Mouse (Mus musculus) layer of hippocampus, adult 9-10 months (tissue): ENCODE results near the gene Cd3d.

Source experiments
- DNase-seq: peaks from one replicate; pipeline ENCODE4 v3.0.0; 2022; ENCODE audit warnings: low spot score

The Cd3d gene

DNA sequence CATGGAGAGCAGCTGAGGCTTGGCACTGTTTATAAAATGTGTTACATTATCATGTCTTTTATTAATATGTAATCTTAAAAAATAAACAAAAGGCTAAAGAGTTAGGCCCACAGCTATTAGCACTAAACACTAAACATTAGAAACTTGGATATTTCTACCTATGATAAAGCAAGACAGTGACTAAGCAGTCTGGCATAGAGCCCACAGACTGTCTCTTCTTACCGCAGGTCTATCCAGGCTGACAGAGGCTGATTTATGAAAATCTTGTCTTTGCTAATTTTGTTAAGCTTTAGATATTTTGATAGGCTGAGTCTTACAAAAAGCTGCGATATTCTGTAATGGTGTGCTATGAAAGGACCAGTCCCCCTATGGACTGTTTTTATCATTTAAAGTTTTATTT is 11.7 kb downstream of the Cd3d start:
- DNase-seq = no peak

DNA sequence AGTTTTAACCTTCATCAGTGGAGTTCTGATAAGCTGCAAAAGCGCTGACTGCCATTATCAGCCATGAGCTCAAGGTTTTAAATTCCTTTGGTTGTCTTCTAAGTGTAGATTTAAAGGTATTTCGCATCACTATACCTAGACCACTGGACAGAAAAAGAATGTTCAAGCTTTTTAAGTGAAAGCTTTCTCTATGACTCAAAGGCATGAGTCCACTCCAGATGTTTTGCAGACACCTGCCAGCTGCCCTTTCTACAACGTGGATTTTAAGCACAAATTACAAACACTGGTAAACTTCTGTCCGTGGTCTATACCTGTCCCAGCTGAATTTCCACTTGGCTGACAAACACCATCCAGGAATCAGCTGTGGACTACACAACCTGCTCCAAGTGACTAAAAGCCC is 13.4 kb downstream of the Cd3d start:
- no peak for DNase-seq

DNA sequence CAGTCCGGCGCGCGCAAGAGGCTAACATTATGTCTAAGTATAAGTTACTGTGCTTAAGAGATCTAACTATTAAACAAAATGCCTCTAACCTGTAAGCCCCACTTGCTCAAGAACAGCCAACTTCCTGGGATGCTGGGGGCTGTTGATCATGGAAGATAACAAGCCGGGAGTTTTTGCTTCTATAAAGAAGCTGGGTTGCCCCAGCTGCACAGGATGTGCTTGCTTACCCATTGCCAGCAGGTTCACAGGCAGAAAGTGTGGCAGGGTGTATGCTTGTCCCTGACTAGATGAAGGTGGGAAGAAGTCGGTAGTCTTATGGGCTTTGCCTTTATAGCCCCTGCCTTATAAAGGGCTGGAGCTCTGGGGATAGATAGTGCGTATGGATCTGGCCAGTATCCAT is 15.0 kb downstream of the Cd3d start:
- no peak for DNase-seq

DNA sequence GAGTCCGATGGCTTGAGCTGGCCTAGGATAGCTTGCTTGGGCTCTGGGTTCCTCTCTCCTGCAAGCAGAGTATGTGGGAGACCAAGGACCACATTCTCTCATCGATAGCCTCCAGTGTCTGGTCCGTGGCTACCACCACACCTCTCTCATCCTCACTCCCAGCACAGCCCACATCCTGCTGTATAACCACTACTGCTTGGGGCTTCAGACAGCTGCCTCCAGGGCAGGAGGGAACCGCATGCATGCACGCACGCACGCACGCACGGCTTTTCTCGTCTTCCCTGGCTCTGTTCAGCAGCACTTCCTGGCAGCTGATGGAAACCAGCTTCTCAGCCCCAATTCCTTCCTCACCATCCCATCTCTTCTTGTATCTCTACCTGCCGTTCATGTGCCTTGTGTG is 16.6 kb downstream of the Cd3d start:
- DNase-seq = no peak

DNA sequence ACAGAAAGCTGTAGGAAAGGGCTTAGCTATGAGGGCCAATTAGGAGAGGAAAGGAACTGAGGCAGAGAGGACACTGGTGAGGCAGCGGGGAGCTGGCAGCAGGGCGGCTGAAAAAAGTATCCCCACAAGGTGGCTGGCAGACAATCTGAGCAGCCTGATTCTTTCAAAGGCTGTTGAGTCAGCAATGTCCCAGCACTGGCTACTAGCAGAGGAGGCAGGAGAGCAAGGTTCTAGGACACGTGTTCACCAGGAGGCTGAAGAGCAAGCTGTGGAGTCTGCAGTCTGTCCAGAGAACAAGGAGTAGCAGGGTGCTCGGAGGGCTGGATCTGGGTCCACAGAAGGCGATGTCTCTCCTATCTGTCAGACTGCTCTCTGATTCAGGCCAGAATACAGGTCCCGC is 17.6 kb downstream of the Cd3d start:
- no peak for DNase-seq

DNA sequence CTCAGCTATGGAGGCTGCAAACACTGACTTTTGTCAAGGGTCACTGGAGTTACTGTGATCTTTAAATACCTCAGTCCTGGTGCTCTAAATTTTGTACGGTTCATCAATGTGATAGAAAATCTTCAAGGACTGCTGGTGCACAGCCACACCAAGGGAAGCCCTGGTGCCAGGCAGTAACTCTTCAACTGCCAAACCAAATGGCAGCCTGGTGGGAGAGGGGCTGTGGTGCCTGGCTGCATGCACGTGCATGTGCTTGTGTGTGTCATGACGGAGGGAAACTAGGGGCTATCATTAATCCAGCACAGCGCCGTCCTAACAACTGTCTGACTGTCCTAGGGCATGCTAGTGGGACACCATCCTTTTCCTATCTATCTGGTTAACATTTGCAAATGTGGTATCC is 18.2 kb downstream of the Cd3d start:
- DNase-seq = no peak

DNA sequence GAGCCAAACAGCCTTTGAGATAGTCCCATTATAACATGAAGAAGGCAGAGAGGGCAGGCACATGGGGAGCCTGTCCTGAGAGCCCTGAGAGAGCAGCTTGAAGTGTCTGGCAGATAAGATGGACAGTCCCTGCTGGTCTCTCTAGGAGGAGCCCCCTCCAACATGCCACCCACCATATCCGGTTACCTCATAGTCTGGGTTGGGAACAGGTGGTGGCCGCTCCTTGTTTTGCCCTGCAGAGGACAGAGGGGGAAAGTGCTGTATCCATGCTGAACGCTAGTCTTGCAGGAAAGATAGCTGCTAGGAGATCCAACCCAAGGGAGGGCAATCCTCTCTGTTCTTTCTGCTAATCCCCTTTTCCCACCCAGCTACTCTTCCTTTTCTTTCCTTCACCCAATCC is 18.7 kb downstream of the Cd3d start:
- no peak for DNase-seq

DNA sequence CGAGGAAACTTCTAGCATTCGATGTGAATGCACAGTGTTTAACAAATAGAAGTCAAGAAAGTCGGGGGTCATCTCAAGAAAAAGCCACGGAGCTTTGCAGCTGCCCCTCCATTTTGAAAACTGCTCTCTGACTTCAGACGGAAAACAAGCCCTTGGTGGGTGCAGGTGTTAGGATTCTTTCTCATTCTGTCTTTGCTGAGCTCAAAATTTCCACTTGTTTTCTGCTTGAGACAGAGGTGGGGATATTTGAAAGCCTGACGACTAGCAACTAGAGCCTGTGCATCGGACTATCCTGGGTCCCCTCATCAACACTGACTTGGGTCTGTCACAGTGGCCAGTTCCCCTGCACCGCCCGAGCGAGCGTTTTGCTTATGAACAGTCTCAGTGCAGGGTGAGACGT is 25.8 kb downstream of the Cd3d start:
- DNase-seq = no peak

DNA sequence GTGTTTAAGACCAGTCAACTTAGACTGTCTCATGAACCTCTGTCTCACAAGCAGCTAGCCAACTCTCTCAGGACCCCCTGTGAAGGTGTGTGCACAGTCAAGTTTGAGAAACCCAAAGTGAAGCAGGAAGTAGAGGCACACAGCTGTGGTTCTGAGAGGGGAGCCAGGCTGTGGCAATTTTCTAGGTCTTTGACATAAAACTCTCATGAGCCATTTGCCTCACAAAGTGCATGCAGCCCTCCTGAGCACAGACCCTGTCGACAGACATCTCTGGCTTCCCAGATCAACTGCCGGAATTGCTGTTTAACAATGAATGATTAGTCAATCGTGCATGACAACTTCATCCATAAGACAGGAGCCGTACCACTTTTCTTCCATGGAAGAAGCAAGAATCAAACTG is 26.8 kb downstream of the Cd3d start:
- DNase-seq = no peak

DNA sequence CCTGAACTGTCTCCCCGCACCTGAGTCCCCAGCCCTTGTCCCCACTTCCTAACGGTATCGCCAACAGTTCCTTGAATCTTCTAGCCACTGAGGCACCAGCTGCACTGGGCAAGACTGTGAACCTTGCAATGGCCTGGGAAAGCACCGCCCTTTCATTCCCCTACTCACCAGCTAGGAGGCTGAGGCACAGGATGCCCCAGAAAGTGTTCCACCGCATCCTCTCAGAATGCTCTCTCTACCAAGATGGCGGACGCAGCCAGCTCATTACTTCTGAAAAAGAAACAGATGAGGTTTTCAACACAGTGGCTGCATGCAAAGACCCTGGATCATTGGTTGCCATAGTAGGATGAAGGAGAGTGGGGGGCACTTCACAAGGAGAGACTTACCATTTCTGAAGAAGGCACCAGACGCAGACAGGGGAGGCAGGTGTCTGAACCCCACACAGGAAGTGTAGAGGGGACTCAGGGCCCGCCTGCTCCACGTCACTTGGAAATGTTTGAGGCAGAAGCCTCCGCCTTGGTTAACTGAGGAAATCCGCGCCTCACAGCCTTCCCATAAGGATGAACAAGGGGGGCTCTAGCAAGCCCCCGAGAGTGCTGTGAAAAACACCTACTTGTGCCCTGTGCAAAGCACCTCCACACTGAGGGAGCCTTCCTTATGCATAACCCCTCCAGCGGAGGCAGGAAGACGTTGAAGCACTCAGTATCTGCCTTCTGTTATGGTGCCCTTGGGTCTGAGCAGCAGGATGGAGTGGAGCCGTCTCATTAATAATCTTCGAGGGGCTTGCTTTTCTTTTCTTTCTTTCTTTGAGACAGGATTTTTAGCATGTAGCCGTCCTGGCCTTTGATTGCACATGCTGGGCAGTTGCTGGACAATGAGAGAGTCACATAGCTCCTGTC is 27.8 kb downstream of the Cd3d start, which contains the start of gene Cd3e:
TSS of gene Cd3e (minus strand) at position 448 of the 899 bp plus-strand sequence.
- no peak for DNase-seq

DNA sequence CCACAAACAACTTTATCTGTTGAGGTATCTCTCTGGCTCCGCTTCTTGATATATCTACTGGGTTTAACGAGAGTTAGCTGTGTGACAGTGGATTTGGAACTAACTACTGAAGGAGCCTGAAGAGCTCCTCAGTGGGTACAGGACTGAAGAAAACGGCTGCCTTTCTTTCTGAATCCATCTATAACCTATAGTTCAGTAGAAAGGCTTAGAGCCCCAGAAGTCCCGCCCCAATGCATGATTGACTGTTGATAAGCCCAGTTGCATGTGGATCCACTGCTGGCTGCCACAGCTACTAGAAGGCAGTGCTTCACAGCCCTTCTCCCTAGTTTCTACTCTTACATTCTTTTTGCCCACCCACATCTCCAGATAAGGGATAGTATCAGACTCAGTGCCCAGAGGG is 28.9 kb downstream of the Cd3d start:
- DNase-seq = no peak

DNA sequence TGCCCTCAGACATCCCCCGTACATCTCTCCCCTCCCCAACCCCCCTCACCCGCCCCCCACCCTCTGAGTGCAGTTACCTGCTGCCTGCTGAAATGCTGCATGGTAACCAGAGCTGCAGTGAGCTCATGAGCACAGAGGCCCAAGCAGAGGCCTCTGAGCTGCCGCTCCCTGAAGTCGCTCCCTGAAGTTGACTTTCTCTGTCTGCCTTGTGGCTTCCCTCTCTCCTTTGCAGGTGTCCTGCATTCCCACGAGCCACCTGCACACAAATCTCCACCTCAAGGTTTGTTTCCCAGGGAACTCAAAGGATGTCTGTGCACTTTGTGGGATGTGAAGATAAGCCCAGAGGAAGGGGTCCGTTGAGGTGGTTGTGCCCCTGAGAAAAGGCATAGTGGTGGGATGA is 29.7 kb downstream of the Cd3d start:
- DNase-seq = no peak

DNA sequence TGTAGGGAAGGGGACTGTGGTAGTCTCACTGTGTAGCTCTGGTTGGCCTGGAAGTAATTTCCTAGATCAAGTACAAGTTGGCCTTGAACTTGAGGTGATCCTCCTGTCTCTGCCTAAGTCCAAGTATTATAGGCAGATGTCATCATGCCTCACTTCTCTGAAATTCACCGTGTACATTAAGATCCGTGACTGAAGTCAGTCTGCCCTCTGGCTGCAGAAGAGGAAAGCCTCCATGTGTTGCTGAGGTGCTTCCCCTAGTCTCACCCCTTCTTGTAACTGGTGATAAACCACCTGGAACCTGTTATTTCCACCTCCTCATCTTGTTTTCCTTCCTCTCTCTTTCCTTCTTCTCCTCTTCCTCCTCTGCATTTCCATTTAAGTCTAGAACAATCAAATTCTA is 33.3 kb downstream of the Cd3d start:
- DNase-seq = no peak

DNA sequence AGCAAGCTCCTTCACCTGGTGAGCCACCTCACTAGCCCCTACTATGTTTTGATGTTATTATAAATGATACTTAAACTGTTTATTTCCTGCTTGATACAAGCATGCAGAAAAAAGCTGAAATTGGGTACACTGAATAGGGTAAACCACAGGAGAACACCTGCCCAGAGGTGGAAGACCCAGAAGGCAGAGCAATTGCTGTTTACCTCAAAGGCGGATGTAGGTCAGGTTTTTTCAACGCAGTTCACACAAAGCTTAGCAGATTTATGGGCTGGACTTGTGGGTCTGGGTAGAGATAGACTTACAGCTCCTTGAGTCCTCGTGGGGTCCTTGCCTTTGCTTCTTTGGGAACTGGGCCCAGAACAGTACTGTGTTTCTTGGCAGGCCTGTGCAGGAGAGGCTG is 34.3 kb downstream of the Cd3d start:
- no peak for DNase-seq

DNA sequence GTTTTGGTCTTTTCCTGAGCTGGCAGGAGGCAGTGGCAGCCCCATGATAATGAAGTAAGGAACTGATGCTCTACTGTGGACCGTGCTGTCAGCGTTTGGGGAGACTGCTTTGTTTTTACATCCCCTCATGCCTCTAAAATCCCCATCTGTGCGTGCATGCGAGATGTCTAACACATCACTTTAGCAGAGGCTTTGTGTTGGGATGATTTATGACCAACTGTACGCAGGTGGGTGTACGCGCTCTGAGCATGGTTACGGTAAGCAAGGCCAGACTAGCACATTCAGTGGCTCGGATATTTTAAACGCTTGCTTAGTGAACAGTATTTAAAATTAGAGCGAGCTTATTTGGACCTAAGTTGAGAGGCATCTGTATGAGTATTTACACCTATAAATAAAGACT is 36.4 kb downstream of the Cd3d start:
- no peak for DNase-seq

DNA sequence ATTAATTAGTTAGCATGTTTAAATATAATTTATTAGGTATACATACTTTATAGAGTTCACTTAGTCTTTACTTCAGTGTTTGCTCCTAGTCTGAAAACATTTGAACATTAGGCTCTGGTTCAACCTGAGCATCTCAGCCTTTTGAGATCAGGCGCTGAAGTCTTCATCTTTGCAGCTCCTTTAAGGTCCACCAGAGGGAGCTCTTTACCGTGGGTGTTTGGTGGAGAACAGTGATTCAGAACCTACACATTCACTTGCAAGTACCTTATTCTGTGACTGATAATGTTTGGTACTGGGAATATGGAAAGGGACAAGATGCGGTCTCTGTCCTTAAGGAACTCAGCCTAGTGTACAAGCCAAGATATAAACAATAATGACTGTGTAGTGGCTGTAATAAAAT is 41.2 kb downstream of the Cd3d start:
- peak; percentile 36 for DNase-seq

DNA sequence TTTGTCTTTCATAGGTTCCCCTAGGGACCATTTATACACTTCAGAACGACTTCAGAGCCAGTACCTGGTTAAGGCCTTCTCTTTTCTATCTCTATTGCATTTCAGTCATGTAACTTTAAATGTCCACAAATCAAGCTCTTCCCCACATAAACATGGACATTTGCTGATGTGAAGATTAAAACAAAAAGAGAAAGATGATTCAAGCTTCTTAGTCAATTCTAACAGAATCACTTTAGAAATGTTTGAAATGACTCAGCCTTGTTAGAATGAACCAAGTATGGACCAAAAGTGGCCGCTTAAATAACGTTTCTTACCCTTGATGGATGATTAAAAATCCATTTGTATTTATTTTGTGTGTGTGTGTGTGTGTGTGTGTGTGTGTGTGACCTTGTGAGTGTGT is 42.1 kb downstream of the Cd3d start:
- DNase-seq = no peak

DNA sequence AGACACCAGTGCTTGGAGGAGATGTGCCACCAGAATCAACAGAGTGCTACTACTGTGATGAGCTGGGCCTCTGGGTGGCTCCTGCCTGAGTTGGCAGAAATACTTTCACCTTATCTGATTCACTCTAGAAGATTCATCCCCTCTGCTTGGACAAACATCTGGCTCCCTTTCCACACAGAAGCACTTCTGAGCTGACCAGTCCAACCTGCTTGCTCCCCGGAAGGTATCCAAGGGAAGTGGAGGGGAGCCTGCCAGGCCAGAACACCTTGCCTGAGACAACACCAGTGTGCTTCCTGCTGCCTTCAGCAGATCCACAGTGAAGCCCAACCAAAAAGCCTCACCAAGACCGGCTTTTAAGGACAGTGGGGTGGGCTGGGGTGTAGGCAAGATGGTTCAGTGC is 42.6 kb downstream of the Cd3d start:
- DNase-seq = no peak

DNA sequence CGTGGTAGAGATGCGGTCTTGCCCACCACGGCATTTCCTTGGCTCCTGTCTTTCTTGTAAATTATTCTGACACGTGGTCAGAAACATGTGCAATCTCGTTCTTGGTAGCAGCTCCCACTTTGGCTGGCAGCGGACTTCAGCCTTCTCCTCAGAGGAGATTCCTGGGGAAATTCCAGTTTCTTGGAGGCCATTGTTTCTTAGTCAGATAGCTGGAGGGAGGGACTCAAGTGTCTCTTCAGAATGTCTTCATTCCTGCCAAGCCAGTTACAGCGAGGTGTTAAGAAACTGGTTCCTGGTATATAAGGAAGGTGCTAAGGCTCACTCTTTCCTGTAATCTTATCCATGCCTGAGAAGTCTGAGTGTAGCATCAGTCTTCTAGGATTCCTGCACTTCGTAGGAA is 45.8 kb downstream of the Cd3d start:
- DNase-seq = no peak

DNA sequence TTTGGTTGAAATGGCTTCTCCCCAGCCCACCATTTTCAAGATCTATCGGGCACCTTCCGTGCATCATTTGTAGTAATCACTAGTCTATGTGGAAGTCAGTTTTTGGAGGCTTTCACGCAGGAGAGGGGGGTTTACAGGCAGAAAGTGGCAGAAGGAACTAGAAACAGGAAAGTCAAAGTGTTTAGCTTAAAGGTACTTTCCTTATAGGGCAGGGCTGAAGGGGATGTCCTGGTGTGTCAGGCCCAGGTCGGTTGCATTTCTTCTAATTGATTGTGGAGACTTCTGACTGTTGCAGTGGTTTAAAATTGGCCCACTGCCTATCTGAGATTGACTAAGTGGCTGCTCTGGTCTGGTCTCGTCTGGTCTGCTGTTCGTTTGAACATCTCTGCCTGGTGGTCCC is 48.8 kb downstream of the Cd3d start:
- DNase-seq = no peak

DNA sequence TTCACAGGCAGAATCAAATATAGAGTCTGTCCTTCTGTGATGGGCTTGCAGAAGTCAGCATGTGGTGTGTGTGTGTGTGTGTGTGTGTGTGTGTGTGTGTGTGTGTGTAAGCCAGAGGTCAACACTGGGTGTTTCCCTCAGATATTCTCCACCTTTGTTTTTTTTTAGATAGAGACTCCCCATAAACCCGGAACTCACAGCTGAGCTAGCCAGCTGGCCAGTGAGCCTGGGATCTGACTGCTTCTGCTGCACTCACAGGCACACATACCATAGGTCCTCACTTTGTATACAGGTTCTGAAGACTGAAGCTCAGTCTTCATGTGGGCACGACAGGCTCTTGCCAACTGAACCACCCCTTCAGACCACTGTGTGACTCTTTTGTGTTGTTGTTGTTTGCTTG is 50.7 kb downstream of the Cd3d start:
- DNase-seq = no peak

DNA sequence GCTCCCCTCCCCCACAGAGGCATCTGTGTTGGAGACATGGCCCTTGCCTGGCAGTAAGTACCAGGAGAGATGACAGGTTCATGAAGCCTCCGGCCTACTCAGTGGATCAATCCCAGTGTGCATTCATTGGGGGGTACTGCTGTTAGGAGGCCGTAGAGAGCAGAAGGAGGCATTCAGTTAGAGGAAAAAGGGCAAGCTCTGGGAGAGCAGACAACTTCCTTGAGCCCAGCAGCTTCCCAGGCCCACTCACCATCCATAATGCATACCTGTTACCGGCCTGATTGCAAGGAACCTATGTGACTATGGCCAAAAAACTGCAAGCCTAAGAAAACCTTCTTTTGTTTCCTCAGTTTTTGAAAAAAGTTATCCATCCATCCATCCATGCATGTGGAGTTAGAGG is 52.9 kb downstream of the Cd3d start:
- no peak for DNase-seq
